Mouse (Mus musculus): ENCODE data around the gene B3glct.

B3glct gene

GRCm38 (mm10) chr5:149677196-149677595 is 834 bp upstream of the B3glct start:
- no peak for DNase-seq

GRCm38 (mm10) chr5:149678990-149679348 is 939 bp downstream of the B3glct start:
- DNase-seq: no peak

GRCm38 (mm10) chr5:149679362-149679761 is 1.3 kb downstream of the B3glct start:
- DNase-seq: peak; percentile 21 to 36

GRCm38 (mm10) chr5:149679886-149680285 is 1.9 kb downstream of the B3glct start:
- DNase-seq: no peak

- DNase-seq: no peak
Measured at GRCm38 (mm10) chr5:149680946-149681345, 2.9 kb downstream of the B3glct start.

GRCm38 (mm10) chr5:149689860-149690259 is 11.8 kb downstream of the B3glct start:
- DNase-seq: no peak

- DNase-seq: peak; percentile 50 to 58
Measured at GRCm38 (mm10) chr5:149692548-149692947, 14.5 kb downstream of the B3glct start.

- DNase-seq: no peak
Measured at GRCm38 (mm10) chr5:149693200-149693599, 15.2 kb downstream of the B3glct start.

- no peak for DNase-seq
Measured at GRCm38 (mm10) chr5:149693968-149694367, 15.9 kb downstream of the B3glct start.

- peak in 1 of 2 experiments; percentile 30 for DNase-seq
Measured at GRCm38 (mm10) chr5:149695077-149695750, 17.2 kb downstream of the B3glct start.

- DNase-seq: no peak
Measured at GRCm38 (mm10) chr5:149702770-149703169, 24.7 kb downstream of the B3glct start.

- DNase-seq: no peak
Measured at GRCm38 (mm10) chr5:149711545-149711944, 33.5 kb downstream of the B3glct start.

GRCm38 (mm10) chr5:149713170-149713774 is 35.2 kb downstream of the B3glct start:
- peak; percentile 74 to 76 for DNase-seq

GRCm38 (mm10) chr5:149713834-149714233 is 35.8 kb downstream of the B3glct start:
- no peak for DNase-seq

- no peak for DNase-seq
Measured at GRCm38 (mm10) chr5:149715571-149716328, 37.7 kb downstream of the B3glct start.

- DNase-seq: no peak
Measured at GRCm38 (mm10) chr5:149716329-149716690, 38.3 kb downstream of the B3glct start.

GRCm38 (mm10) chr5:149731776-149732175 is 53.7 kb downstream of the B3glct start:
- DNase-seq: peak in 1 of 2 experiments; percentile 23

- no peak for DNase-seq
Measured at GRCm38 (mm10) chr5:149737210-149737609, 59.2 kb downstream of the B3glct start.

- no peak for DNase-seq
Measured at GRCm38 (mm10) chr5:149740145-149740544, 62.1 kb downstream of the B3glct start.

- DNase-seq: no peak
Measured at GRCm38 (mm10) chr5:149740703-149741102, 62.7 kb downstream of the B3glct start.

- DNase-seq: no peak
Measured at GRCm38 (mm10) chr5:149742286-149742685, 64.3 kb downstream of the B3glct start.

GRCm38 (mm10) chr5:149745079-149745478 is 67.0 kb downstream of the B3glct start:
- peak; percentile 31 to 37 for DNase-seq

GRCm38 (mm10) chr5:149748640-149749580 is 70.9 kb downstream of the B3glct start:
- DNase-seq: no peak
